Mouse (Mus musculus): Measurements from ENCODE around the gene Galnt18.

GRCm38 (mm10) chr7:111736365-111736764, 43.4 kb downstream of the Galnt18 start:
- TF ChIP-seq POLR2A (IDR thresholded peaks at IDR 0.05; ENCODE audit: control insufficient read depth, extremely low read depth, insufficient read depth, low read length, poor library complexity), result no peak
- TF ChIP-seq CTCF (IDR thresholded peaks at IDR 0.05; ENCODE audit: borderline replicate concordance, control insufficient read depth, extremely low read depth, insufficient read depth, low read length, poor library complexity), result no peak
